Mouse (Mus musculus) myocyte (in vitro differentiated cells): ENCODE measurements around the gene Abhd17c.

Source experiments
- MAX ChIP-seq: IDR thresholded peaks from one replicate; pipeline ENCODE4 v1.6.1; 2011; ENCODE audit warnings: low read depth, mild to moderate bottlenecking, control low read depth
- MYOD1 ChIP-seq, 3 experiments: IDR thresholded peaks; one replicate each; pipeline ENCODE4 v1.6.1; 2011; ENCODE audit warnings: control low read depth in 2 of 3, low read depth in 2 of 3, mild to moderate bottlenecking in 2 of 3, moderate library complexity in 1 of 3; ENCODE audit not compliant: insufficient read length in 2 of 3, control insufficient read depth in 1 of 3
- MYOG ChIP-seq, 3 experiments: IDR thresholded peaks; one replicate each; pipeline ENCODE4 v1.6.1; 2011; ENCODE audit warnings: control low read depth in 2 of 3, low read depth in 2 of 3, mild to moderate bottlenecking in 2 of 3; ENCODE audit not compliant: insufficient read length in 2 of 3, control insufficient read depth in 1 of 3, insufficient read depth in 1 of 3
- POLR2A ChIP-seq: IDR thresholded peaks from one replicate; pipeline ENCODE4 v1.6.1; 2011; ENCODE audit warnings: low read depth, mild to moderate bottlenecking, control low read depth, moderate library complexity; ENCODE audit not compliant: insufficient read length

- TF ChIP-seq POLR2A (no peak), MAX (no peak), MYOD1 (IDR thresholded peaks at IDR 0.05; ENCODE audit: control insufficient read depth in 1 of 3, insufficient read length in 2 of 3, low read depth in 2 of 3) (no peak), MYOG (IDR thresholded peaks at IDR 0.05; ENCODE audit: control insufficient read depth in 1 of 3, insufficient read depth in 1 of 3, insufficient read length in 2 of 3, low read depth in 2 of 3) (no peak)
Observed at GRCm38 (mm10) chr7:84163585-84163984, 11.9 kb upstream of the Abhd17c start.
